Mouse (Mus musculus) adrenal gland, adult (tissue): ENCODE data around the gene Gm9508.

Experiments
- DNase-seq, 2 experiments: peaks; one replicate each; pipeline ENCODE4 v3.0.0; 2022 to 2023; ENCODE audit warnings: low spot score in 1 of 2; ENCODE audit not compliant: inconsistent age in 2 of 2

Gene Gm9508

DNA sequence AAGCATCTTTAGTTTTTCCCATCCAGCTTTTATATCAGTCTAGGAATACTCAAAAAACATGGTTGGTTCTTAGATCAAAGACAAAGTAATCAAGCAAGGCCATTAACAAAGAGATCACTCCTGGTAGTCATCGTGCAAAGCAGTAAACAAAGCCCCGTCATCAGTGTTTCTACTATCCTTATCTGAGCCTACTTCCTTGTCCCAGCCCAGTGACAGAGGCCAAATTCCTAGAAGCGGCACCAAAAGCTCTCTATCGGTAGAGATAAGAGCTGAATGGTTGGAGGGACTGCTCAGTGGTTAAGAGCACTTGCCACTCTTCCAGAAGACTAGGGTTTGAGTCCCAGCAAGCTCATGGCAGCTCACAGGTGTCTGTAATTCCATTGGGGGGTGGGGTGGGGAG is 25.5 kb downstream of the Gm9508 start:
- no peak for DNase-seq

DNA sequence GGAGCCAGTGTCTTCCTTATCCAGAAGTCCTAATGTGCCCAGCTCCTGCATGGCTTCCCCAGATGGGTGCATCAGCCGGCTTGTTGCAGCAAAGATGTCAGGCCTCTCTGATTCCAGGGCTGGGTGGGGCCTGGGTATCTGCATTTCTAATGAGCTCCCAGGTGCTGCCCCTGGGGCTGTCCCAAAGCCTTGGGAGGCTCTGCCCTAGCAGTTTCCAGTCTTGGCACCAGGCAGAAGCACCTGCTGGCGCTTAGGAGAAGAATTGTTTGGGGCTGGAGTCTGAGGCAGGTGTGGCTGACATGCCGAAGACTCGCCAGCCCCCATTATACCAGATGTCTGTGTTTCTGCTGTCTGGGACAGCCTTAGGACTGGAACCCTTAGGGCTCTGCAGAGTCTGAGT is 26.3 kb downstream of the Gm9508 start:
- no peak for DNase-seq

DNA sequence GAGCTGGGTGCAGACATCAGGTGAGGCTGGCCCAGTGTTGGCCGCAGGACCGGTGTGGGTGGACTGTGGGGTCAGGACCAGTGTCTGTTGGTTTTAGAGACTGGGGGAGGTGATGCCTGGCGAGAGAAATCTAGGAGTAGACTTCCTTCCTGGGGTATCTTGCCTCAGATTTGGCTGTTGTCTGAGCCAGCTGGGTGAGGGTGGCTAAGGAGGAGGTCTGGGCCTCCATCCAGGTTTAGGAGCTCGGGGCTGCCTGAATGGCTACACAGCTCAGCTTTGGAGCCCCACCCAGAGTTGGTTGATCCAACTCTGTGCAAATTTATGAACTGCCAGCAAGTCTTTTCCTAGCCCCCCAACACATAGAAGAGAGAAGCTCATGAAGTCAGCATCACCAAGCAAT is 29.6 kb downstream of the Gm9508 start:
- DNase-seq: no peak

DNA sequence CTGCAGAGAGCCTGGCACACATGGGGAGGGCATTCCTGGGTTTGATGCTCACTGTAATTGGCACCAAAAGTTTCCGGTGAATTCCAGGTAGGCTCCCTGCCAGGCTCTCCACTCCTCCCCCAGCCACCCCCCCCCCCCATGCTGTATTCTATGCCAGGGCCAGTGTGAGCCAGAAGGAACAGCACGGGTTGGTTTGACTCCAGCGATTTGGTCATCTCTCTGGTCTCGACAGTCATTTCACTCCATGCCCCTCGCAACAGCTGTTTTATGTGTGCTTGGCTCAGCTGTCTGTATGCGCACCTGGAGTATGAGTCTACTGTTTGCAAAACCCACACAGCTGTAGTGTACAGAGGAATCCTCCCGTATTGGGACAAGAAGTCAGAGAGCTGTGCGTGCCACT is 30.7 kb downstream of the Gm9508 start:
- no peak for DNase-seq

DNA sequence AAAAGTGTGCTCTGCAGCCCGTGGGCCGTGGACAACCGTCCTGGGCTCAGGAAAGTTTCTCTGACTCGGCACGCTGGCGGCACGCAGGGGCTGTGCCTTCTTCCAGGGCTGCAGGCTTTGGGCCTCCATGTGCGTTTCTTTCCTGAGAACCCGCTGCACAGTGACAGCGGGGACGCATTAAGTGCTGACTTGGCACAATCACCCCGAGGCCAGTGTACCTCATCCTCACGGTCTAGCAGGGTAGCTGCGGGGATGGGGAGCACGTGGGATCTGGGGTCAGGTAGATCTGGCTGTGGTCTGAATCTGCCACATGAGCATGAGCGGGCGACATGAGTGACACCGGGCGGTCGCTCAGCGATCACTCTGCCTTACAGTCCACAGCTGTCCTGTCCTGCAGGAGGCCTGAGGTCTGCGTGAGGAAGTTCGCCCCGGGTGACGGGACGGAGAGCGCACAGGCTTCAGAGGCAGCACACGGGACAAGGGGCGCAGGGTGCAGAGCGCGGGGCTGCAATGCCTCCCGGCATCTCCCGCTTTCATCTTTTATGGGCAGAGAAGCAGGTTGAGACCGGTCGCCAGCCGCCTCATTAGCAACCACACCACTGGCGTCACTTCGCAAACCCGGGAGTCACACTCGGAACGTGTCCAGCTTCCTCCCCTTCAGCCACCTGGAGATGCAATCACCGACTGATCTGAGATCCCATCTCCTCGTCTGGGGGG is 32.9 kb downstream of the Gm9508 start:
- DNase-seq: no peak

DNA sequence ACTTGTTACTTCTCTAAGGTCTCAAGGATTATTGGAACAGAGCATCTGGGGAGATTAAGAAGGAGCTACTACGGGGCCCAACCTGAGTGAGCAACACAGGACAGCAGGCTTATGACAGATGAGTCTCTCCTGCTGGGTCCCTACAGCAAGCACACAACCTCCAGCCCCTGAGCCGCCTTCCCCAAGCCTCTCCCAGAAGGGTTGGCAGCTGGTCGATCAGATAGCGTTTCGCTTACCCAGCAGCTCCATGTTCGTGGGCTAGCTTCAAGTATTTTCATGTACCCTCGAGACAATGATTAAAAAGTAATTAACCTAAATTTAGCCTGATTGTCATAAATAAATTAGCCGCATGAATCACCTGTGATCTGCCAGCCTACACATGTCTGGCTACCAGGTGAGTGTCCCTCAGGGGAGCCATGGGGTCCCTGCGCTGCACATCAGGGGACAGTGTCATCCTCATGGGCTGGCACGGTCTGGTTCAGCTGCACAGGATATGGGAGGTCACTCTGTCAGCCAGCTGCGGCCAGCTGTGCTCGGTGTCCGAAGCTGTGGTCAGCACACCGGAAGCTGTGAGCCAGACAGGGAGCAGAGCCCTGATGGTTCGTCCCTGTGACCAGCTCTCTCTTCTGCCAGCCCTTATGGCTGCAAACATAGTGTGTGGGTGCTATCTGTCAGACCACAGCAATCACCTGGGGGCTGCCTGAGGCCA is 38.6 kb downstream of the Gm9508 start:
- no peak for DNase-seq

DNA sequence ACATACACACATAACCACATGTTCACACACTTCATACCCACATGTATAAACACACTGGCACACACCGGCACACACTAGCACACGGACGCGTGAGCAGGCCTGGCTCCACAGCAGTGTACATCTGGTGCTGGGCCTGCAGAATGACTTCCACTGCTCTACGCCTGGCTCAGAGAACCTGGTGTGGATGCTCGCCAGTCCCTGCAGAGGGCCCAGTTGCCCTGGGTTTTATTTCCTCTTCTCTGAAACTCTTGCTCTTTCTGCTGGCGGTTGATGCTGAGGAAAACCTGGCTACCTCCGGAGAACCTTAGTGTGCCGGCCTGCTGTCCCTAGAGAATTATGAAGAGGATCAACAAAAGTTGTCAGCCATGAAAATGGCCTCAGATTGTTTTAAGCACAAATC is 45.0 kb downstream of the Gm9508 start:
- DNase-seq: no peak

DNA sequence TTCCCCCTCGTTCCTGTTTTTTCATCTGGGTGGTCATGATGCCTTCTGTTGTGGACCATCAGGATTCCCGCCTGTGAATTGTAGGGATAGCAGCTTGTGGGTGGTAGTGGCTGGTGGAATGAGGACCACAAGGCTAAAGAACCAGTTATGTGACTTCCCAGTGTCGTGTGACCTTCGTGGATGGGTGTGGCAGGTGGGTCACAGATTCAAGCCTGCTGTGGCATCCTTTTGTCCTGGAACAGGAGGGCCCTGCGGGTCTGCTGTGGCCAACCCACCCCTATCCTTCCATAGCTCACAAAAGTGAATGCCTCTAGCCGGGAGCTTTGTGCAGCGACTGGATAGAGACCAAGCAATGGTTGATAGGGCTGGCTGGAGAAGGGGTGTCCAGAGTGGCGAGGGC is 49.1 kb downstream of the Gm9508 start:
- no peak for DNase-seq

DNA sequence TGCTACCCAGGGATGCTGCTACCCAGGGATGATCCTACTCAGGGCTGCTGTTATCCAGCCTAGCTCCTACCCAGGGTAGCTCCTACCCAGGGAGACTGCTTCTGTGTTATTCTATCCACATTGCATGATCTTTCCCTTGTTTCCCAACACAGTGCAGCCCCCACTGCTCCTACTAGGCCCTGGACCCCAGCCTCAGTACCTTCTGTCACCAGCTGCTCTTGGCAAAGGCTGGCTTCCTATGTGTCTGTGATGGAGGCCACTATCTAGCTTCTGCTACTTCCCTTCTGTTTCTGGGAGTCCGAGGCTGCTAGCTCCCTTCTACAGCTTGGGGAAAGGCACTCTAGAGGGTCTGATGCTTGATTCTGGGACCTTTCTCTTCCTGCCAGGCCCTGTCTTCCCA is 49.6 kb downstream of the Gm9508 start:
- DNase-seq: peak in 1 of 2 experiments; percentile 14
